Mouse (Mus musculus): ENCODE measurements around the gene Vmn2r51.
"Not testable (repeated sequence)": the region's sequence is repeated elsewhere in the genome, so short reads cannot be mapped to it uniquely, and the experiment has no call there.

Vmn2r51 gene

GRCm38 (mm10) chr7:10105641-10106040, at the start of gene Vmn2r51:
Vmn2r51 (minus strand) TSS chr7:10105741.
- DNase-seq (ENCODE audit: low spot score in 2 of 2): not testable (repeated sequence)

DNA sequence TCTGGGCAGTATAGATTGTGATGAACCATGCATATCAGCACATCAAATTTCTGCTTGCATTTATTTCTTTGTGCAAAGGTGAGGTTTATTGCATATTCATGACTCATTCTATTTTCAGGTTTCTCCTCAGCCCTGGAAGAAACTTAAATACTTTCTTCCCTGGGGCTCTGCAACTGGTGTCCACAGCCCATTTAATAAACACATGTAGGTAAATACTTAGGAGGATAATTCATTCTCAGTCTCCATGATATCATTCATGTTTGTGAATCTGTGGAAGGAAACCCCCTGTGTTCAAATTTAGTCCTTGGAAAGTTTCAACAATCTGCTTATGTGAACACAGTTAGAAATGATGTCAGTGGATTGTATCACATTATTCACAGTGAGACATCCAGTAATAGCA, 52.3 kb downstream of the Vmn2r51 start, which contains the start of gene Vmn2r50:
TSS of gene Vmn2r50 (minus strand) at position 101 of the 400 bp plus-strand sequence.
- not testable (repeated sequence) for DNase-seq (ENCODE audit: low spot score in 2 of 2)

All from right cerebral cortex, adult 2 months (tissue).